Comparison of ENCODE assay signal across 9 mouse cellular contexts in the genomic region with DNA sequence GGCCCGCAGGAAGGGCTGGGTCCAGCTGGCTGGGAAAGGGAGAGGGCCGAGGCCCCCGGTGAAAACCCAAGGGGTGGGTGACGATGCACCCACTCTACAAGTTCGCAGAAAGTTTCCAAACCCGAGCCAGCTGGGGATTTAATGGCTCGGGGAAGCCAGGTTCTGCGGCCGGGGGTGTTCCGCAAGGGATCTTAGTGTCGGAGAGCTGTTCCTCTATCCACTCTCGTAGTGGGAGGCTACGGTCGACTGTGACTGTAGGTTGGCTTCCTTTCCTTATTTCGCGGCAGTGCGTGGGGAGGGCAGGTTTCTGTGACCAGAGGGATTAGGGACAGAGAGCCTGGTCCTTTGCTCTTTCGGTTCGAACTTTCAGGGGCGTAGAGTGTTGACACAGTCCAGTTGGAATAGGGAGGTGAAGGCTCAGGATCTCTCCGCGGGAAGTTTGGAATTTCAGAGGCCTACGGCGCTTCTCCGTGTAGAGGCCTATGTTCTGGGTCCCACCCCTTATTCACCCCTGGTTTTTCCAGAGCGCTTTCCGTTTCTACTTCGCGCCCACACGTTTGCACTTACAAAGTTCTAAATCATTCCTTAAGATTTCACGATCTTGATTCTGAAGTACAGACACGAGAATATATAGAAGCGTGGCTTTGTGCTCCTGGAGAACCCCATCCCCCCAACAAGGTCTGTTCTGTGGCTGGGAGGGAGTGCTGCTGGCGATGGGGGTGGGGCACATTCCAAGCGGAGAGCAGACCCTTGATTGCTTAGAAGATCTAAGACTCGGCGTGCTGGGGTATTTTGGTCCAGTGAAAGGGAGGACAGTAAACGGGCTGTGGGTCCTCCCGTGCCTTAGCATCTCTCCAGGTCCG. TPM values are rescaled to one million over a fixed set of nuclear protein-coding genes. Genes with fewer than 3 reads are reported as not detected.
DNase-seq lines count a peak whose midpoint lies in the region; ATAC-seq and TF ChIP-seq lines count a peak whose summit lies in the region.
"Had no signal": no experiment of that assay in that cellular context is flagged by ENCODE, and none has a peak within 500 bp of the region (broad histone marks: within the 10 kb centered on the region; RNA-seq: fewer than 3 reads in every experiment).

No protein-coding gene starts in this region.

- no peaks in the 10 kb centered on the region for H3K27me3 ChIP-seq in kidney, embryonic 15.5 days
- peaks cover 61% of the 10 kb centered on the region for H3K27me3 ChIP-seq in hindbrain, embryonic 14.5 days (ENCODE audit: control insufficient read depth, insufficient read depth, low read length)
- H3K27me3 ChIP-seq in stomach, postnatal 0 days (ENCODE audit: control insufficient read depth, insufficient read depth, low read length) = no peaks in the 10 kb centered on the region

- H3K27ac ChIP-seq in kidney, embryonic 15.5 days = peak overlapping the region; percentile 98
- peak overlapping the region; percentile 54; the same call in 1 of the 2 replicates for H3K27ac ChIP-seq in hindbrain, embryonic 14.5 days
- peak overlapping the region; percentile 88 for H3K27ac ChIP-seq in stomach, postnatal 0 days (replicated peaks)

- H3K9ac ChIP-seq in kidney, embryonic 15.5 days = peak overlapping the region; percentile 93
- H3K9ac ChIP-seq in hindbrain, embryonic 14.5 days = peak overlapping the region; percentile 66
- peak overlapping the region; percentile 85 for H3K9ac ChIP-seq in stomach, postnatal 0 days (ENCODE audit: low read length)

- 1% methylated on average over 40 of the region's 40 CpGs for WGBS in kidney, embryonic 15.5 days
- WGBS in hindbrain, embryonic 14.5 days = 1% methylated on average over 40 of the region's 40 CpGs
- 3% methylated on average over 40 of the region's 40 CpGs for WGBS in stomach, postnatal 0 days

- H3K4me3 ChIP-seq in kidney, embryonic 15.5 days (replicated peaks) = peak overlapping the region; percentile 75
- peak overlapping the region; percentile 69 for H3K4me3 ChIP-seq in hindbrain, embryonic 14.5 days (replicated peaks; ENCODE audit: low read length)
- peak overlapping the region; percentile 67 for H3K4me3 ChIP-seq in stomach, postnatal 0 days (ENCODE audit: low read depth, low read length)

- intact Hi-C loops in left cerebral cortex, postnatal 14 days (cut with DNase I) = no loop called here

- H3K36me3 ChIP-seq in kidney, embryonic 15.5 days = peaks cover 7% of the 10 kb centered on the region; the same call in 1 of the 2 replicates
- H3K36me3 ChIP-seq in hindbrain, embryonic 14.5 days (replicated peaks; ENCODE audit: control insufficient read depth, insufficient read depth) = no peaks in the 10 kb centered on the region
- no peaks in the 10 kb centered on the region for H3K36me3 ChIP-seq in stomach, postnatal 0 days (ENCODE audit: control insufficient read depth, insufficient read depth, low read length)

- ATAC-seq in kidney, embryonic 15.5 days (replicated peaks; ENCODE audit: low FRiP score) = no peak
- ATAC-seq in hindbrain, embryonic 14.5 days (ENCODE audit: low FRiP score) = no peak
- ATAC-seq in stomach, postnatal 0 days (ENCODE audit: low FRiP score, low TSS enrichment) = no peak; the same call in 1 of the 2 replicates

- H3K4me1 ChIP-seq in kidney, embryonic 15.5 days = peaks cover 60% of the 10 kb centered on the region
- peaks cover 16% of the 10 kb centered on the region for H3K4me1 ChIP-seq in hindbrain, embryonic 14.5 days (replicated peaks; ENCODE audit: control insufficient read depth, insufficient read depth, low read length)
- peaks cover 3% of the 10 kb centered on the region; the same call in 1 of the 2 replicates for H3K4me1 ChIP-seq in stomach, postnatal 0 days (replicated peaks; ENCODE audit: control insufficient read depth, insufficient read depth)

- no peak for DNase-seq in kidney, adult 8-10 months
- DNase-seq in embryo, embryonic 11 days = peak; percentile 75
- DNase-seq in hindbrain, embryonic 14.5 days (ENCODE audit: low spot score) = no peak
- peak; percentile 31 for DNase-seq in lung, postnatal 10 days
- DNase-seq in stomach, postnatal 0 days (ENCODE audit: low spot score) = peak; percentile 50
- no peak for DNase-seq in natural killer cell, adult 2 months (ENCODE audit: low spot score in 2 of 2)
- DNase-seq in left cerebral cortex, postnatal 14 days (ENCODE audit: low spot score in 2 of 2) = no peak

- peak overlapping the region; percentile 94 for H3K4me2 ChIP-seq in kidney, embryonic 15.5 days
- peak overlapping the region; percentile 99 for H3K4me2 ChIP-seq in hindbrain, embryonic 14.5 days (replicated peaks)
- H3K4me2 ChIP-seq in stomach, postnatal 0 days (replicated peaks; ENCODE audit: low read depth) = peak overlapping the region; percentile 99

- H3K9me3 ChIP-seq in kidney, embryonic 15.5 days (replicated peaks) = no peaks in the 10 kb centered on the region
- no peaks in the 10 kb centered on the region for H3K9me3 ChIP-seq in hindbrain, embryonic 14.5 days (ENCODE audit: control insufficient read depth, low read length)
- no peaks in the 10 kb centered on the region for H3K9me3 ChIP-seq in stomach, postnatal 0 days (ENCODE audit: control insufficient read depth, low read length)

- TF ChIP-seq CTCF in stomach, postnatal 0 days (IDR thresholded peaks at IDR 0.05; ENCODE audit: low read depth) = no peak

- no peak for TF ChIP-seq EP300 in stomach, postnatal 0 days (optimal IDR thresholded peaks at IDR 0.05)

RNA-seq across cellular contexts. Expression of a gene that starts 1.6 kb away (rescaled TPM):
- 119 TPM in 2 replicates for polyA plus RNA-seq in kidney, embryonic 15.5 days (2015; fragmentation: Nextera tagmentation; extraction: Ambion mirVana)
- polyA plus RNA-seq in hindbrain, embryonic 14.5 days (2014; fragmentation: Nextera tagmentation; extraction: Ambion mirVana) = 8.5 and 9.9 TPM in 2 replicates
- polyA plus RNA-seq in stomach, postnatal 0 days (2015; fragmentation: Nextera tagmentation; extraction: Ambion mirVana) = 10.8 and 11.2 TPM in 2 replicates
- 1 to 10 TPM; 4.0 to 4.6 TPM for total RNA-seq in left cerebral cortex, postnatal 14 days (2021)

RNA-seq across cellular contexts. Expression of a gene that starts 37.3 kb away (rescaled TPM):
- 1.7 and 1.8 TPM in 2 replicates for polyA plus RNA-seq in kidney, embryonic 15.5 days (2015; fragmentation: Nextera tagmentation; extraction: Ambion mirVana)
- 0.81 and 1.9 TPM in 2 replicates for polyA plus RNA-seq in hindbrain, embryonic 14.5 days (2014; fragmentation: Nextera tagmentation; extraction: Ambion mirVana)
- 1.5 and 2.1 TPM in 2 replicates for polyA plus RNA-seq in stomach, postnatal 0 days (2015; fragmentation: Nextera tagmentation; extraction: Ambion mirVana)
- under 1 TPM; 0.51 to 0.68 TPM for total RNA-seq in left cerebral cortex, postnatal 14 days (2021)

RNA-seq across cellular contexts. Expression of a gene that starts 53.8 kb away (rescaled TPM):
- 0.14 TPM in 1 of 2 replicates, not detected in the other for polyA plus RNA-seq in kidney, embryonic 15.5 days (2015; fragmentation: Nextera tagmentation; extraction: Ambion mirVana)
- polyA plus RNA-seq in hindbrain, embryonic 14.5 days (2014; fragmentation: Nextera tagmentation; extraction: Ambion mirVana) = not detected in 2 replicates
- 0.08 TPM in 1 of 2 replicates, not detected in the other for polyA plus RNA-seq in stomach, postnatal 0 days (2015; fragmentation: Nextera tagmentation; extraction: Ambion mirVana)
- not detected for total RNA-seq in left cerebral cortex, postnatal 14 days (2021)
- total RNA-seq: left cerebral cortex, postnatal 36 days had no signal

RNA-seq across cellular contexts. Expression of a gene that starts 56.8 kb away (rescaled TPM):
- polyA plus RNA-seq in kidney, embryonic 15.5 days (2015; fragmentation: Nextera tagmentation; extraction: Ambion mirVana) = 1.0 and 1.5 TPM in 2 replicates
- 20.0 and 22.1 TPM in 2 replicates for polyA plus RNA-seq in hindbrain, embryonic 14.5 days (2014; fragmentation: Nextera tagmentation; extraction: Ambion mirVana)
- polyA plus RNA-seq in stomach, postnatal 0 days (2015; fragmentation: Nextera tagmentation; extraction: Ambion mirVana) = 0.44 and 0.74 TPM in 2 replicates
- 10 to 100 TPM; 38.4 to 38.6 TPM for total RNA-seq in left cerebral cortex, postnatal 14 days (2021)

Comparison
In these comparisons a context has a peak if more than half of its experiments do, and no peak if none do; other contexts are left out.
1. DNase-seq: peak in embryo, embryonic 11 days (single experiment), lung, postnatal 10 days (single experiment) and stomach, postnatal 0 days (single experiment); none in kidney, adult 8-10 months (0 of 2), hindbrain, embryonic 14.5 days (single experiment), natural killer cell, adult 2 months (0 of 2) and left cerebral cortex, postnatal 14 days (0 of 2).
2. Peak in every context shown above with its lines, with median percentiles within 50 percentile points of each other: H3K27ac ChIP-seq, H3K4me2 ChIP-seq, H3K4me3 ChIP-seq and H3K9ac ChIP-seq.